Mouse (Mus musculus) kidney, embryonic 15.5 days (tissue): ENCODE results near the gene Gm13275. TPM values are rescaled to one million over a fixed set of nuclear protein-coding genes. Genes with fewer than 3 reads are reported as not detected.
"Not testable (repeated sequence)": the region's sequence is repeated elsewhere in the genome, so short reads cannot be mapped to it uniquely, and the experiment has no call there.

Experiments
- ATAC-seq: fragments of 200-750 bp; cut with Nextera tagmentation; replicated peaks from 2 replicates; pipeline ENCODE4 v1.8.0; 2017; ENCODE audit warnings: moderate TSS enrichment; ENCODE audit not compliant: low FRiP score
- H3K27ac ChIP-seq: fragments of 300-500 bp; sonication (generic); 2 replicates; pipeline ENCODE4 v1.5.1; 2015; ENCODE audit warnings: mild to moderate bottlenecking, inconsistent platforms
- H3K27me3 ChIP-seq: fragments of 300-500 bp; sonication (generic); 2 replicates; pipeline ENCODE4 v1.6.1; 2015; ENCODE audit warnings: inconsistent platforms
- H3K36me3 ChIP-seq: fragments of 300-500 bp; sonication (generic); 2 replicates; pipeline ENCODE4 v1.6.1; 2015; ENCODE audit warnings: inconsistent platforms
- H3K4me1 ChIP-seq: fragments of 300-500 bp; sonication (generic); 2 replicates; pipeline ENCODE4 v1.6.1; 2015; ENCODE audit warnings: inconsistent platforms
- H3K4me2 ChIP-seq: fragments of 300-500 bp; sonication (generic); 2 replicates; pipeline ENCODE4 v1.6.1; 2015; ENCODE audit warnings: moderate library complexity, mild to moderate bottlenecking, inconsistent platforms
- H3K4me3 ChIP-seq: fragments of 300-500 bp; sonication (generic); replicated peaks from 2 replicates; pipeline ENCODE4 v1.5.1; 2015; ENCODE audit warnings: mild to moderate bottlenecking, inconsistent platforms
- H3K9ac ChIP-seq: fragments of 300-500 bp; sonication (generic); 2 replicates; pipeline ENCODE4 v1.6.1; 2015; ENCODE audit warnings: mild to moderate bottlenecking, inconsistent platforms
- H3K9me3 ChIP-seq: fragments of 300-500 bp; sonication (generic); replicated peaks from 2 replicates; pipeline ENCODE4 v1.6.1; 2016; ENCODE audit warnings: inconsistent platforms
- WGBS: fragments of 180-500 bp; shearing (Covaris S2); methylation state at CpG from one replicate; pipeline ENCODE4 v1.1.7; 2015; ENCODE audit warnings: mixed read lengths; 5-methylcytosine and 5-hydroxymethylcytosine counted together
- polyA plus RNA-seq: library from polyadenylated mRNA; unstranded; fragments of >200 nt; fragmentation: Nextera tagmentation; extraction: Ambion mirVana; gene quantifications from 2 replicates; pipeline ENCODE4 v1.2.1, GENCODE M21; 2015

Gm13275 gene
- polyA plus RNA-seq, 1 experiment from 2014 or later, result not detected

GRCm38 (mm10) chr4:88773534-88773933 is 20.8 kb upstream of the Gm13275 start, which contains the start of gene Gm13290:
Gm13290 (plus strand) TSS chr4:88773834.
- not testable (repeated sequence) for H3K36me3 ChIP-seq, H3K9me3 ChIP-seq, ATAC-seq, H3K27me3 ChIP-seq, H3K4me2 ChIP-seq, H3K4me3 ChIP-seq, H3K4me1 ChIP-seq, H3K27ac ChIP-seq, H3K9ac ChIP-seq
- WGBS, result no CpG with 5 or more reads among the region's 32 CpGs

DNA sequence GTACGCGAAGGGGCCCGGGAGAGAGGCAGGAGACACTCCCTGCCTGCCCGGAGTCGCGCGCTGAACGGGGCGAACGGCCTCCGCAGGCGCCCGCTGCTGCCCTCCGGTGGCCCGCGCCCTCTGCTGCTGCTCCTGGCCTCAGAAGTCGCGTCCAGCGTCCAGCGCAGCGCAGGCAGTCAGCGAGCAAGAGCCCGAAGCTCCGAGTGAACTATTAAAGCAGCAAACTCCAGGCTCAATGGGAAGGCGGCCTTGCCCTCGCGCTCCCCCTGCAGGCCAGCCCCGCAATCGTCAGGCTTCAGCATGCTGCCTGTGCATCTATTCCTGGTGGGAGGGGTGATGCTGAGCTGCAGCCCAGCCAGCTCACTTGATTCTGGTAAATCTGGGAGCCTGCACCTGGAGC is 17.7 kb upstream of the Gm13275 start, which contains the start of gene Gm13289:
Gene Gm13289 (plus strand): TSS at position 301 of the 400 bp plus-strand sequence.
- ATAC-seq, H3K27ac ChIP-seq, H3K36me3 ChIP-seq, H3K4me2 ChIP-seq, H3K9ac ChIP-seq, H3K4me1 ChIP-seq, H3K9me3 ChIP-seq, H3K4me3 ChIP-seq, H3K27me3 ChIP-seq: not testable (repeated sequence)
- WGBS, result no CpG with 5 or more reads among the region's 29 CpGs

DNA sequence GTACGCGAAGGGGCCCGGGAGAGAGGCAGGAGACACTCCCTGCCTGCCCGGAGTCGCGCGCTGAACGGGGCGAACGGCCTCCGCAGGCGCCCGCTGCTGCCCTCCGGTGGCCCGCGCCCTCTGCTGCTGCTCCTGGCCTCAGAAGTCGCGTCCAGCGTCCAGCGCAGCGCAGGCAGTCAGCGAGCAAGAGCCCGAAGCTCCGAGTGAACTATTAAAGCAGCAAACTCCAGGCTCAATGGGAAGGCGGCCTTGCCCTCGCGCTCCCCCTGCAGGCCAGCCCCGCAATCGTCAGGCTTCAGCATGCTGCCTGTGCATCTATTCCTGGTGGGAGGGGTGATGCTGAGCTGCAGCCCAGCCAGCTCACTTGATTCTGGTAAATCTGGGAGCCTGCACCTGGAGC is 14.7 kb upstream of the Gm13275 start, which contains the start of gene Gm13272:
Gene Gm13272 (plus strand): TSS at position 301 of the 400 bp plus-strand sequence.
- H3K4me2 ChIP-seq, ATAC-seq, H3K9me3 ChIP-seq, H3K27me3 ChIP-seq, H3K27ac ChIP-seq, H3K9ac ChIP-seq, H3K36me3 ChIP-seq, H3K4me3 ChIP-seq, H3K4me1 ChIP-seq: not testable (repeated sequence)
- no CpG with 5 or more reads among the region's 29 CpGs for WGBS

- not testable (repeated sequence) for H3K9ac ChIP-seq, H3K9me3 ChIP-seq, H3K27ac ChIP-seq, H3K4me1 ChIP-seq, H3K36me3 ChIP-seq, H3K4me3 ChIP-seq, H3K4me2 ChIP-seq, H3K27me3 ChIP-seq, ATAC-seq
- WGBS, result 52% methylated on average over 16 of the region's 18 CpGs
Observed at GRCm38 (mm10) chr4:88780320-88780719, 14.0 kb upstream of the Gm13275 start.

DNA sequence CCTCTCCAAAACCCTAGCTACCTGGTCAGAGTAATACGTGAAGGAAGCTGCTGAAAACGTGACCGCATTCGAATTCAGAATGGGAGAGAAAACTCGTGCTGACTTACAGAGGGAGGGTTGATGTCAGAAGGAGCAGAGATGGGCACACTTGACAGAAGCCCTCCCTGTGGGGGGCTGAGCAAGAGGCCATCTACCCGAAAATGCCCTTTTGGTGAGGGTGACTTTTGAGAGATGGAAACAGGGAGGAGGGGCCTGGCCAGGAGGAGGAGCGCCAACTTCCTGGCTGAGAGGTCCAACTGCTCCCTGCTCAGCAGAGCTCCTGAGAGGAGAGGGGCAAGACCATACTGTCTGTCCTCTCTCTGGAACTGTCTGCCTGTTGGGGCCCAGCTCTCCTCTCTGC is 12.5 kb upstream of the Gm13275 start, which contains the start of gene Ifnz:
Gene Ifnz (plus strand): TSS at position 301 of the 400 bp plus-strand sequence.
- WGBS, result 9% methylated on average over 5 of the region's 7 CpGs
- Histone ChIP-seq H3K4me3 (peak within 1 kb of the TSS; percentile 26), H3K4me2 (peak within 1 kb of the TSS; percentile 51), H3K27ac (peak within 1 kb of the TSS; percentile 68; the same call in 1 of the 2 replicates)
- not testable (repeated sequence) for H3K36me3 ChIP-seq, H3K9me3 ChIP-seq, H3K4me1 ChIP-seq, H3K9ac ChIP-seq, ATAC-seq, H3K27me3 ChIP-seq

GRCm38 (mm10) chr4:88782335-88782734 is 12.0 kb upstream of the Gm13275 start:
- peak overlapping the region; percentile 26 for H3K4me3 ChIP-seq
- peak overlapping the region; percentile 51 for H3K4me2 ChIP-seq
- peak overlapping the region; percentile 68; the same call in 1 of the 2 replicates for H3K27ac ChIP-seq
- H3K36me3 ChIP-seq, H3K4me1 ChIP-seq, ATAC-seq, H3K9ac ChIP-seq, H3K9me3 ChIP-seq, H3K27me3 ChIP-seq: not testable (repeated sequence)
- WGBS, result 0% methylated on average over 3 of the region's 31 CpGs

DNA sequence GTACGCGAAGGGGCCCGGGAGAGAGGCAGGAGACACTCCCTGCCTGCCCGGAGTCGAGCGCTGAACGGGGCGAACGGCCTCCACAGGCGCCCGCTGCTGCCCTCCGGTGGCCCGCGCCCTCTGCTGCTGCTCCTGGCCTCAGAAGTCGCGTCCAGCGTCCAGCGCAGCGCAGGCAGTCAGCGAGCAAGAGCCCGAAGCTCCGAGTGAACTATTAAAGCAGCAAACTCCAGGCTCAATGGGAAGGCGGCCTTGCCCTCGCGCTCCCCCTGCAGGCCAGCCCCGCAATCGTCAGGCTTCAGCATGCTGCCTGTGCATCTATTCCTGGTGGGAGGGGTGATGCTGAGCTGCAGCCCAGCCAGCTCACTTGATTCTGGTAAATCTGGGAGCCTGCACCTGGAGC is 8.9 kb upstream of the Gm13275 start, which contains the start of gene Gm13276:
Gene Gm13276 (plus strand): TSS at position 301 of the 400 bp plus-strand sequence.
- no CpG with 5 or more reads among the region's 27 CpGs for WGBS
- H3K36me3 ChIP-seq, H3K4me1 ChIP-seq, H3K27me3 ChIP-seq, H3K9ac ChIP-seq, ATAC-seq, H3K4me3 ChIP-seq, H3K9me3 ChIP-seq, H3K27ac ChIP-seq, H3K4me2 ChIP-seq: not testable (repeated sequence)

DNA sequence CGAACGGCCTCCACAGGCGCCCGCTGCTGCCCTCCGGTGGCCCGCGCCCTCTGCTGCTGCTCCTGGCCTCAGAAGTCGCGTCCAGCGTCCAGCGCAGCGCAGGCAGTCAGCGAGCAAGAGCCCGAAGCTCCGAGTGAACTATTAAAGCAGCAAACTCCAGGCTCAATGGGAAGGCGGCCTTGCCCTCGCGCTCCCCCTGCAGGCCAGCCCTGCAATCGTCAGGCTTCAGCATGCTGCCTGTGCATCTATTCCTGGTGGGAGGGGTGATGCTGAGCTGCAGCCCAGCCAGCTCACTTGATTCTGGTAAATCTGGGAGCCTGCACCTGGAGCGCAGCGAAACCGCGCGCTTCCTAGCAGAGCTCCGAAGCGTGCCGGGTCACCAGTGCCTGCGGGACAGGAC is 5.9 kb upstream of the Gm13275 start, which contains the start of gene Gm13277:
Gene Gm13277 (plus strand): TSS at position 231 of the 400 bp plus-strand sequence.
- WGBS, result 0% methylated on average over 1 of the region's 28 CpGs
- H3K27me3 ChIP-seq, H3K4me2 ChIP-seq, H3K4me3 ChIP-seq, H3K27ac ChIP-seq, H3K36me3 ChIP-seq, H3K9ac ChIP-seq, ATAC-seq, H3K4me1 ChIP-seq, H3K9me3 ChIP-seq: not testable (repeated sequence)

DNA sequence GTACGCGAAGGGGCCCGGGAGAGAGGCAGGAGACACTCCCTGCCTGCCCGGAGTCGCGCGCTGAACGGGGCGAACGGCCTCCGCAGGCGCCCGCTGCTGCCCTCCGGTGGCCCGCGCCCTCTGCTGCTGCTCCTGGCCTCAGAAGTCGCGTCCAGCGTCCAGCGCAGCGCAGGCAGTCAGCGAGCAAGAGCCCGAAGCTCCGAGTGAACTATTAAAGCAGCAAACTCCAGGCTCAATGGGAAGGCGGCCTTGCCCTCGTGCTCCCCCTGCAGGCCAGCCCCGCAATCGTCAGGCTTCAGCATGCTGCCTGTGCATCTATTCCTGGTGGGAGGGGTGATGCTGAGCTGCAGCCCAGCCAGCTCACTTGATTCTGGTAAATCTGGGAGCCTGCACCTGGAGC is 3.0 kb upstream of the Gm13275 start, which contains the start of gene Gm13278:
Gene Gm13278 (plus strand): TSS at position 301 of the 400 bp plus-strand sequence.
- H3K27ac ChIP-seq, H3K4me3 ChIP-seq, H3K9ac ChIP-seq, H3K4me2 ChIP-seq, H3K9me3 ChIP-seq, H3K36me3 ChIP-seq, H3K27me3 ChIP-seq, H3K4me1 ChIP-seq, ATAC-seq: not testable (repeated sequence)
- no CpG with 5 or more reads among the region's 28 CpGs for WGBS

GRCm38 (mm10) chr4:88797097-88797496 is 2.8 kb downstream of the Gm13275 start, which contains the start of gene Gm13279:
Gm13279 (plus strand) TSS chr4:88797397.
- not testable (repeated sequence) for ATAC-seq, H3K9ac ChIP-seq, H3K36me3 ChIP-seq, H3K27me3 ChIP-seq, H3K4me1 ChIP-seq, H3K27ac ChIP-seq, H3K4me3 ChIP-seq, H3K9me3 ChIP-seq, H3K4me2 ChIP-seq
- WGBS, result no CpG with 5 or more reads among the region's 28 CpGs

GRCm38 (mm10) chr4:88799365-88799764 is 5.1 kb downstream of the Gm13275 start, which contains the start of gene Gm13285:
Gm13285 (plus strand) TSS chr4:88799665.
- H3K4me3 ChIP-seq, H3K9me3 ChIP-seq, H3K4me1 ChIP-seq, H3K27ac ChIP-seq, H3K9ac ChIP-seq, H3K4me2 ChIP-seq, H3K27me3 ChIP-seq, H3K36me3 ChIP-seq, ATAC-seq: not testable (repeated sequence)
- WGBS, result 13% methylated on average over 6 of the region's 7 CpGs

- H3K9ac ChIP-seq, H3K4me2 ChIP-seq, H3K27ac ChIP-seq, H3K9me3 ChIP-seq, H3K36me3 ChIP-seq, ATAC-seq, H3K4me1 ChIP-seq, H3K27me3 ChIP-seq, H3K4me3 ChIP-seq: not testable (repeated sequence)
- no CpG with 5 or more reads among the region's 29 CpGs for WGBS
Observed at GRCm38 (mm10) chr4:88802954-88803353, 8.7 kb downstream of the Gm13275 start, which contains the start of gene Gm13287. Gm13287 (plus strand) TSS chr4:88803254.

DNA sequence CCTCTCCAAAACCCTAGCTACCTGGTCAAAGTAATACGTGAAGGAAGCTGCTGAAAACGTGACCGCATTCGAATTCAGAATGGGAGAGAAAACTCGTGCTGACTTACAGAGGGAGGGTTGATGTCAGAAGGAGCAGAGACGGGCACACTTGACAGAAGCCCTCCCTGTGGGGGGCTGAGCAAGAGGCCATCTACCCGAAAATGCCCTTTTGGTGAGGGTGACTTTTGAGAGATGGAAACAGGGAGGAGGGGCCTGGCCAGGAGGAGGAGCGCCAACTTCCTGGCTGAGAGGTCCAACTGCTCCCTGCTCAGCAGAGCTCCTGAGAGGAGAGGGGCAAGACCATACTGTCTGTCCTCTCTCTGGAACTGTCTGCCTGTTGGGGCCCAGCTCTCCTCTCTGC is 10.9 kb downstream of the Gm13275 start, which contains the start of gene Gm13288:
Gene Gm13288 (plus strand): TSS at position 301 of the 400 bp plus-strand sequence.
- H3K4me1 ChIP-seq, H3K9me3 ChIP-seq, H3K27ac ChIP-seq, H3K4me3 ChIP-seq, ATAC-seq, H3K9ac ChIP-seq, H3K36me3 ChIP-seq: not testable (repeated sequence)
- Histone ChIP-seq H3K27me3 (peaks cover 16% of the 10 kb centered on the region), H3K4me2 (peak within 1 kb of the TSS; percentile 44; the same call in 1 of the 2 replicates)
- no CpG with 5 or more reads among the region's 8 CpGs for WGBS
